Mouse (Mus musculus): ENCODE measurements around the gene Sufu.

The Sufu gene

DNA sequence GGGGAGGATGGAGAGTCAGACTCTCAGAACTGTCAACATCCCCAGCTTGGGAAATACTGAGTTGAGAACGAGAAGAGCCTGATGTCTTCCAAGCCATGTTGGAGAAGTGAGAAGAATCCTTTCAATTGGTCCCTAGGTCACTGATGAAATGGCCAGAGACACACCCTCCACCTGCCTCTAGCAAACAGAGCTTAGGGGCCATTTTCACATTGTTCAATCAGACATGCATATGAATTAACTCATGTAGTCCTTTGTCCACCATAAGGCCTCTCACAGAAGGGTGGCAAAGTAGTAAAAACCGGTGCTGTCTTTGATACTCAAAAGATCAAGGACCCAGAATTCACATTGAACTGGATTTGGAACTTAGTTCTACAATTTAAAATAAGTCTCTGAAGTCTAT lies 100.5 kb downstream of the Sufu start:
- DNase-seq (ENCODE audit: low read depth, low spot score): no peak

DNA sequence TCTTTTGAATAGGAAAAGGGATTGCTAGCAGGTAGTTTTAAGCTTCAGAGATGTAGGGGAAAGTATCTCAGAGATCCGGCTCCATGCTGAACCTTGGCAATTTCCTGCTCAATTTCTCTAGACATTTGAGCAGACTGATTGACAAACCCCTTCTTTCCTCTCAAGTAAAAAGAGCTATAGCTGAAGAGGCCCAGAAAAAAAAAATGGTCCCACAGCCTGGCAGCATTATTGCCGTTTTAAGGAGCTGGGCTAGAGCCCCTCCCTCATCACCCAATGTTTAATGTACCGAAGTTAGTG lies 102.8 kb downstream of the Sufu start:
- DNase-seq (ENCODE audit: low read depth, low spot score): no peak

DNA sequence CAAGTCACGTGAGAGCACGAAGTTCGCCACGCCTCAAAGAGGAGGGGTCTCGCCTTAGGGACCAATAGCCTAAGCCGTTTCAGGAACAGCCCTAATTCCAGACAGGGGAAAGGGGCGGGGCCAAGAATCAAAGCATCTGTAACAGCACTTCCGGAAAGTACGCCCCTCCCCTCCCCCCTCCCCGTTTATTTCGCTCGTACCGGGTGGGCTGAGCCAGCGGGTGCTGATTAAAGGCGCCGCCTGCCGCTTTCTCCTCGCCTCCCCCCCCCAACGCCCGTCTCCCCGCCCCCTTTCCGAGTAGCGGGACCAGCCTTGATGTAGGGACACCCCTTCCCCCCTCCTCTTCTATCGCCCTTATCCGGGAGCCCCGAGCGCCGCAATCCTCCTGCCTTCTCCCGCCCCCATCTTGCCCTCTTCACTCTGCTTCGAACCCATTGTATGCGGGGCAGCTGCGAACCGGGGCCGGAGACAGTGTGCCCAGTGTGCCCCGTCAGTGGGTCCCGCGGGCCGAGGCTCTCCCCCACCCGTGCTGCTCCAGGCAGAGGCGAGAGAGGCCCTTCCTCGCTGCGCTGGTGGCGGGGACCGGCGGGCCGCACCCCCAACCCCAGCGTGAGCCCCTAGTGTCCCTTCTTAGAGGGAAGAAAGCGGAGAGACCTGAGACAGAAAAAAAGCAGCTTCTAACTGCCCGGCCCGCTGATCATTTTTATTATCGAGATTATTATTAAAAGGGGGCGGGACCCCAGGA lies 103.3 kb downstream of the Sufu start:
- peak; percentile 99 for DNase-seq (ENCODE audit: low read depth, low spot score)

- DNase-seq (ENCODE audit: low read depth, low spot score): no peak
Observed at GRCm38 (mm10) chr19:46500581-46501341, 104.1 kb downstream of the Sufu start.

GRCm38 (mm10) chr19:46501401-46502068 lies 104.8 kb downstream of the Sufu start, which contains the start of gene Trim8:
Gene Trim8, plus strand, starts transcription at chr19:46501702.
- peak; percentile 94 for DNase-seq (ENCODE audit: low read depth, low spot score)

- DNase-seq (ENCODE audit: low read depth, low spot score): peak; percentile 78
Observed at GRCm38 (mm10) chr19:46502069-46502455, 105.4 kb downstream of the Sufu start.

DNA sequence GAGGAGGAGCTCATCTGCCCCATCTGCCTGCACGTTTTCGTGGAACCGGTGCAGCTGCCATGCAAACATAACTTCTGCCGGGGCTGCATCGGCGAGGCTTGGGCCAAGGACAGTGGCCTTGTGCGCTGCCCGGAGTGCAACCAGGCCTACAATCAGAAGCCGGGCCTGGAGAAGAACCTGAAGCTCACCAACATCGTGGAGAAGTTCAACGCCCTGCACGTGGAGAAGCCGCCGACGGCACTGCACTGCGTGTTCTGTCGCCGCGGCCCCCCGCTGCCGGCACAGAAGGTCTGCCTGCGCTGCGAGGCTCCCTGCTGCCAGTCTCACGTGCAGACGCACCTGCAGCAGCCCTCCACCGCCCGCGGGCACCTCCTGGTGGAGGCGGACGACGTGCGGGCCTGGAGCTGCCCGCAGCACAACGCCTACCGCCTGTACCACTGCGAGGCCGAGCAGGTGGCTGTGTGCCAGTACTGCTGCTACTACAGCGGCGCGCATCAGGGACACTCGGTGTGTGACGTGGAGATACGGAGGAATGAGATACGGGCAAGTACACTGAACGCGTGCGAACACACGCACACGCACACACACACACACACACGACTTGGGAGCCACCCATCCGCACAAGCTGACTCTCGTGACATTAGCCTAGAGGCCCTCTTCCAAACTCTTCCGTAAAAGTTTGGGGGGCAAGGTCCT lies 105.9 kb downstream of the Sufu start:
- peak; percentile 92 for DNase-seq (ENCODE audit: low read depth, low spot score)

- peak; percentile 81 for DNase-seq (ENCODE audit: low read depth, low spot score)
Observed at GRCm38 (mm10) chr19:46503351-46504084, 106.8 kb downstream of the Sufu start.

- DNase-seq (ENCODE audit: low read depth, low spot score): no peak
Observed at GRCm38 (mm10) chr19:46504085-46504552, 107.4 kb downstream of the Sufu start.

DNA sequence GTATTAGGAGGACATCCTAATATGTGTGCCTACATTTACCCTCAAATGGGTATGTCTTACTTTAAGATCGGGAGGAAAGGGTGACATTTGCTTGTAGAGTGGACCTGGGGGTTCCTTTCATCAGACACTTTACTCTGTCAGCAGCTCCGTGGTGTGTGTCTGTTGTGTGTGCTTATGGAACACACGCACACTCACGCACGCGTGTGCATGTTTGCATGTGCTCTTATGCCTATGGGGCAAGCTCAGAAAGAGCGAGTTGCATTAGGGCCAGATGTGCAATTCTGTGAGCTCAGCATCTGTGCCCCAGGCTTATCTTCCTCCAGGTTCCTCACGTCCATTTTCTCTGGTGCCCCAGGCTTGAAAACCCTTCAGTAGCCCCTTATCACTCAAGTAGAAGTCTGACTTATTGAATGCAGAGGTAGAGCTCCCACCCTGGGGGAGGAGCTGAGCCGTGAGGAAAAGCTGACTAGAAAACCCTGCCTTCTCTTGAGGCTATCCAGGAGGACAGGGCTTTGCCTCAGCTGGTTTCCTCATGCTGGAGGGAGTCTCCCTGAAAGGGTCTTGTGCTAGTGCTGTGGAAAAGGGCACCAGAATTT lies 108.2 kb downstream of the Sufu start:
- DNase-seq (ENCODE audit: low read depth, low spot score): no peak

DNA sequence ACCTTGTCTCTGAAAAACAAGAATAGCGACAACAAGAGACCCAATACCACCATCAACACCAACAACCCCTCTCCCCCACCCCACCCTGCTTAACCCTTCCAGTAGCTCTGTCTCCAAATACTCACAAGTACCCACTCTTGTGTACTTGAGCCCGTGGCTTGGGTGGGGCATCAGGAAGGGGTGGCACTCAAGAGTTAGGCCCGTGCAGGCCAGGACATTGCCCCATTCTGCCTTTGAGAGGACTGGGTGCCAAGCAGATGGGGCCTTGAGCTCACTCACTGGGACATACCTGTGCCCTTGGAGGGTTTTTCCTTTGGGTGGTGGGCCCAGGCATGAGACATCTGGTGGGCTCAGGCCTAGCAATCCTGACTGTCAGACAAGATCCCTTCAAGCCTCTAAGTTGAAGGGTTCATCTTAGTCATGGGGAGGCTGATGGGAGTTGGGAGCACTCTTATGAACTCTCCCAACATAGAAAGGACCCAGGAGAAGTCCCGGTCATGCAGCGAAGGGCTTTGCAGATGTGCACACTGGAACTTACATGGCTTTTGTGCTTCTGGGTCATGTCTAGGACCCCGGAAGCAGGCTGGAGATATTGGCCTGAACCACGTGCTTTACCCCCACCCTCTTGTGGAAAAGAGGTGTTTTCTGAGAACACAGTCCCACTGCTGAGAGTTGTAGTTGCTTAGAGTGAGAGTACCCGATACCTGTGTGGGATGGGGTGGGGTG lies 109.1 kb downstream of the Sufu start:
- no peak for DNase-seq (ENCODE audit: low read depth, low spot score)

DNA sequence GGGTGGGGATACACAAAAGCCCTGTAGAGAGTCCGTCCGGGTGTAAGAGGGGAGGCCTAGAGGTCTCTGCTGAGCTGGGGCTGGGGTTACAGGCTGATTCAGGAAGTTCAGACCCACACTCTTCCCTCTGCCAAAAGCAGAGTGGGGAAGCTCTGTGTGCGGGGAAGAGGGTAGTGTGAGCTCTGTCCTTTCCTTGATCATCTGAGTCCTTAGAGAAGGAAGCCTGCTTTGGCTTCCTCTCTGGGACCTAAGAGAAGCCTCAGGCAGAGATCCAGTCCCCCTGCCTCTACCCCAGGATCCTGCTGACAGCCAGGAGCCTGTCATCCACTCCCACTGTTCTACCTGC lies 109.6 kb downstream of the Sufu start:
- no peak for DNase-seq (ENCODE audit: low read depth, low spot score)

DNA sequence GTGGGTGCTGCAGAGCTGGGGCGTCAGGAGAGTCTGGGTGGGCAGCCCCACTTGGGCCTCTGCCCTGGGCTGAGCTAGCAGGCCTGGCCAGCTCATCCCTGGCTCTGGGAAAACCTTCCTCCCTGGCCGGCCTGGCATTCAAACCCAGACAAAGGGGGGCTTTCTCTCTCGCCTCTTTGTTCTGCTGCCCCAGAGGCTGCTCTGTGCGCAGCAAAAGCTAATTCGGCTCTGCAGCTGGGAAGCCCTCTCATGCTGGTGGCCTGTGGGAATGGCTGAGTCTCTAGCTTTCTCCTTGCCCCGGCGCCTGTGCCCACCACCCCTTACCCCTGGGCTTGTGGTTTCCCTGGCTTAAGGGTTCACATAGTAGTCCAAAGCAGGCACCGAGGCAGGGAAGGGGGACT lies 110.5 kb downstream of the Sufu start:
- no peak for DNase-seq (ENCODE audit: low read depth, low spot score)

GRCm38 (mm10) chr19:46507806-46508205 lies 111.1 kb downstream of the Sufu start:
- no peak for DNase-seq (ENCODE audit: low read depth, low spot score)

GRCm38 (mm10) chr19:46508738-46509137 lies 112.0 kb downstream of the Sufu start:
- no peak for DNase-seq (ENCODE audit: low read depth, low spot score)

DNA sequence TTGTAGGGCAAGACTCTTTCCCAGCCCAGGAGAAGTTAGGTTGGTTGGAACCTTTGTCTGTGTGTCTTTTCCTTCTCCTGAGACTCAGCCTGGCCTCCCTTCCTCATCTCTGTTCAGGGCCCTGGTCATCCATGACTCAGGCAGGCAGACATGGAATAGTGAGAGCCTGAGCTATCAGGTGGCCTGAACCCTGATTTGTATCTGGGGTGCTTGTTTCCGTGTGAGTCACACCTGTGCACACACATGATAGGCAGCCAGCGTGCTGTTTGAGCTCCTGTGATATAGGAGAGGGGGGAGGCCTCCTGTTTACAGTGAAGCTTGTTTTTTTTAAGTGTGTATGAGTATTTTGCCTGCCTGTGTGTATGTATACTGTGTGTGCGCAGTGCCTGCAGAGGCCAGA lies 112.5 kb downstream of the Sufu start:
- DNase-seq (ENCODE audit: low read depth, low spot score): no peak

DNA sequence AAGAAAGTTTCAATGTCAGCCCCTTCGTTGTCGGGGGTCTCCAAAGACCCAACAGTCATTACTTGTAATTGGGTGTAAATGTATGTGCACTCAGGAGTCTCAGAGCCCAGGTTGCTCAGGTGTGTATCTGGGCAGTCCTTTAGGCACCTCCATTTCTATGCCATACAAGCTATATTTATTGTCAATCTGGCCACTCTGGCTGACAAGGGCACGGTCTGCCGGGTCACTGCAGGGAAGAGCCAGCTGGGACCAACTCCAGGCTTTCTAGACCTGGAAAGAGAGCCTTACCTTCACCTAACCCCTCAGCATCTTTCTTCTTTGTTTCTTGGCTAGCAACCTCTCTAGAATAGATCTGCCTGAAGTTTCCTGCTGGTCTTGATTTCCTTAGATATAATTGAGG lies 113.0 kb downstream of the Sufu start:
- no peak for DNase-seq (ENCODE audit: low read depth, low spot score)

- no peak for DNase-seq (ENCODE audit: low read depth, low spot score)
Observed at GRCm38 (mm10) chr19:46510401-46510800, 113.7 kb downstream of the Sufu start.

- no peak for DNase-seq (ENCODE audit: low read depth, low spot score)
Observed at GRCm38 (mm10) chr19:46510824-46511223, 114.1 kb downstream of the Sufu start.

DNA sequence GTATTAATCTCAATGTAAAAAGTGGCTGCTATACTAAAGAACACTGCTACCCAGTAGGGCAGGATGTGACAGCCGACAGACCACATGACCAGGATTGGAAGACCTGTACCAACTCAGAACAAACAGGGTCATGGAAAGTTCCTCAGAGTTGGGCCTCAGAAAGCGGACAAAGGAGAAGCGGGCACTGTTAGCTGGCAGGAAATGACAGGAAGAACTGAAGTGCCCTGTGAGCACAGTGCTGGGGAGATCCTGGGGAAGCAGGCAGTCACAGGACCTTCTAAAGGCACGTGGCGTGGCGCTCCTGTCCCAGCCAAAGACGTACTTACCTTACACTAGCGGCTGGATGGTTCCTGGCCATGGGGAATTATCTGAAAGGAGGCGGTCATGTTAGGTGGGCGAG lies 114.6 kb downstream of the Sufu start:
- DNase-seq (ENCODE audit: low read depth, low spot score): no peak

All from skeletal muscle tissue, adult 2 months (tissue).